Comparison of ENCODE assay signal across 8 mouse cellular contexts in genomic region chr16:52311073-52311472, GRCm38 (mm10).
DNase-seq lines count a peak whose midpoint lies in the region; ATAC-seq and TF ChIP-seq lines count a peak whose summit lies in the region.

No protein-coding gene starts in this region.

- no peaks in the 10 kb centered on the region for H3K27me3 ChIP-seq in ES-Bruce4 (ENCODE audit: control insufficient read depth, insufficient read depth, low read length, poor library complexity, severe bottlenecking)
- no peaks in the 10 kb centered on the region for H3K27me3 ChIP-seq in forebrain, embryonic 15.5 days
- H3K27me3 ChIP-seq in hindbrain, embryonic 10.5 days (ENCODE audit: insufficient read depth, poor library complexity, severe bottlenecking): no peaks in the 10 kb centered on the region
- no peaks in the 10 kb centered on the region for H3K27me3 ChIP-seq in lung, embryonic 14.5 days (ENCODE audit: insufficient read depth, low read length)

- ATAC-seq in forebrain, embryonic 15.5 days (replicated peaks): peak; percentile 87
- ATAC-seq in lung, embryonic 14.5 days (ENCODE audit: insufficient read depth): peak; percentile 86; the same call in 1 of the 2 replicates

- no peak overlapping the region for H3K4me3 ChIP-seq in ES-Bruce4 (ENCODE audit: low read depth, low read length)
- no peak overlapping the region for H3K4me3 ChIP-seq in forebrain, embryonic 15.5 days
- no peak overlapping the region for H3K4me3 ChIP-seq in hindbrain, embryonic 10.5 days
- H3K4me3 ChIP-seq in lung, embryonic 14.5 days (ENCODE audit: low read depth, low read length): no peak overlapping the region

- no peak for TF ChIP-seq POLR2A in ES-Bruce4 (IDR thresholded peaks at IDR 0.05; ENCODE audit: insufficient read depth, low read length)

- WGBS in forebrain, embryonic 15.5 days: 16% methylated on average over 9 of the region's 9 CpGs
- WGBS in hindbrain, embryonic 10.5 days: 29% methylated on average over 9 of the region's 9 CpGs
- 17% methylated on average over 9 of the region's 9 CpGs for WGBS in lung, embryonic 14.5 days

- no peaks in the 10 kb centered on the region for H3K9me3 ChIP-seq in ES-Bruce4 (replicated peaks; ENCODE audit: control insufficient read depth, insufficient read depth, low read length, poor library complexity, severe bottlenecking)
- no peaks in the 10 kb centered on the region for H3K9me3 ChIP-seq in forebrain, embryonic 15.5 days
- no peaks in the 10 kb centered on the region for H3K9me3 ChIP-seq in hindbrain, embryonic 10.5 days
- no peaks in the 10 kb centered on the region for H3K9me3 ChIP-seq in lung, embryonic 14.5 days (ENCODE audit: low read depth, low read length)

- no peak overlapping the region for H3K27ac ChIP-seq in ES-Bruce4 (ENCODE audit: insufficient read depth, low read length)
- H3K27ac ChIP-seq in forebrain, embryonic 15.5 days (replicated peaks): no peak overlapping the region
- no peak overlapping the region for H3K27ac ChIP-seq in hindbrain, embryonic 10.5 days
- no peak overlapping the region for H3K27ac ChIP-seq in lung, embryonic 14.5 days (ENCODE audit: low read depth)

- peak; percentile 7 for DNase-seq in c-Kit-positive CD71-positive TER-119-positive erythroid progenitor cells, embryonic 14.5 days (ENCODE audit: low spot score)
- peak; percentile 58 for DNase-seq in hindbrain, embryonic 10.5 days (ENCODE audit: low spot score)
- DNase-seq in layer of hippocampus, adult 8-10 months (ENCODE audit: low spot score in 2 of 2): peak; percentile 60 to 83
- peak; percentile 90 for DNase-seq in lung, embryonic 14.5 days
- DNase-seq in ovary, postnatal 10 days (ENCODE audit: low spot score): peak; percentile 49
- DNase-seq in thymus, postnatal 0 days (ENCODE audit: low spot score): peak; percentile 54

- H3K9ac ChIP-seq in ES-Bruce4 (ENCODE audit: low read depth, poor library complexity, severe bottlenecking): no peak overlapping the region
- no peak overlapping the region for H3K9ac ChIP-seq in forebrain, embryonic 15.5 days (replicated peaks)
- no peak overlapping the region for H3K9ac ChIP-seq in lung, embryonic 14.5 days

- no peak for TF ChIP-seq EP300 in ES-Bruce4 (IDR thresholded peaks at IDR 0.05; ENCODE audit: insufficient read depth, low read depth, low read length)

- peak; percentile 54 for TF ChIP-seq CTCF in ES-Bruce4 (IDR thresholded peaks at IDR 0.05; ENCODE audit: low read depth, low read length)
- peak; percentile 89 for TF ChIP-seq CTCF in lung, embryonic 14.5 days (IDR thresholded peaks at IDR 0.05; ENCODE audit: low read depth)

- peak overlapping the region; percentile 22; the same call in 1 of the 2 replicates for H3K4me2 ChIP-seq in forebrain, embryonic 15.5 days (replicated peaks)
- H3K4me2 ChIP-seq in lung, embryonic 14.5 days: peak overlapping the region; percentile 44

- H3K36me3 ChIP-seq in ES-Bruce4 (ENCODE audit: control insufficient read depth, insufficient read depth, low read length, poor library complexity, severe bottlenecking): no peaks in the 10 kb centered on the region
- H3K36me3 ChIP-seq in forebrain, embryonic 15.5 days: no peaks in the 10 kb centered on the region
- no peaks in the 10 kb centered on the region for H3K36me3 ChIP-seq in hindbrain, embryonic 10.5 days
- H3K36me3 ChIP-seq in lung, embryonic 14.5 days (ENCODE audit: insufficient read depth): no peaks in the 10 kb centered on the region

- H3K4me1 ChIP-seq in ES-Bruce4 (ENCODE audit: control insufficient read depth, insufficient read depth, low read length): no peaks in the 10 kb centered on the region
- 0 out of 2 replicates have a peak, but pooled peaks cover 5% of the 10 kb centered on the region for H3K4me1 ChIP-seq in forebrain, embryonic 15.5 days
- H3K4me1 ChIP-seq in hindbrain, embryonic 10.5 days (replicated peaks): no peaks in the 10 kb centered on the region
- H3K4me1 ChIP-seq in lung, embryonic 14.5 days (ENCODE audit: insufficient read depth): no peaks in the 10 kb centered on the region

Comparison
In these comparisons a context has a peak if more than half of its experiments do, and no peak if none do; other contexts are left out.
1. DNase-seq: peak in every context shown above with its lines; median percentile 90 in lung, embryonic 14.5 days; 72 in layer of hippocampus, adult 8-10 months; 58 in hindbrain, embryonic 10.5 days; 54 in thymus, postnatal 0 days; 49 in ovary, postnatal 10 days; 7 in c-Kit-positive CD71-positive TER-119-positive erythroid progenitor cells, embryonic 14.5 days.